Mouse (Mus musculus) heart, postnatal 0 days (tissue): ENCODE data around the gene Slc4a11. TPM values are rescaled to one million over a fixed set of nuclear protein-coding genes. Genes with fewer than 3 reads are reported as not detected.

Experiments
- ATAC-seq: fragments of 200-750 bp; cut with Nextera tagmentation; 2 replicates; pipeline ENCODE4 v1.8.0; 2017; ENCODE audit warnings: low read depth, moderate number of reproducible peaks, moderate library complexity; ENCODE audit not compliant: insufficient read depth
- DNase-seq: peaks from one replicate; pipeline ENCODE4 v3.0.0-alpha.2; 2016; ENCODE audit warnings: low spot score
- H3K27ac ChIP-seq: fragments of 300-500 bp; sonication (generic); 2 replicates; pipeline ENCODE4 v1.5.1; 2014; ENCODE audit warnings: low read depth, mild to moderate bottlenecking
- H3K27me3 ChIP-seq: fragments of 300-500 bp; sonication (generic); 2 replicates; pipeline ENCODE4 v1.6.1; 2014; ENCODE audit warnings: low read length, mixed read lengths; ENCODE audit not compliant: control insufficient read depth, insufficient read depth
- H3K36me3 ChIP-seq: fragments of 300-500 bp; sonication (generic); replicated peaks from 2 replicates; pipeline ENCODE4 v1.6.1; 2014; ENCODE audit warnings: low read length, mixed read lengths; ENCODE audit not compliant: control insufficient read depth, insufficient read depth
- H3K4me1 ChIP-seq: fragments of 300-500 bp; sonication (generic); 2 replicates; pipeline ENCODE4 v1.6.1; 2014; ENCODE audit warnings: antibody characterized with exemption; ENCODE audit not compliant: control insufficient read depth, insufficient read depth
- H3K4me2 ChIP-seq: fragments of 300-500 bp; sonication (generic); 2 replicates; pipeline ENCODE4 v1.6.1; 2014; ENCODE audit warnings: low read depth, mild to moderate bottlenecking, low read length, moderate library complexity
- H3K4me3 ChIP-seq: fragments of 300-500 bp; sonication (generic); 2 replicates; pipeline ENCODE4 v1.5.1; 2014; ENCODE audit warnings: low read depth, low read length
- H3K9ac ChIP-seq: fragments of 300-500 bp; sonication (generic); replicated peaks from 2 replicates; pipeline ENCODE4 v1.6.1; 2014; ENCODE audit warnings: low read depth, low read length, mixed read lengths
- H3K9me3 ChIP-seq: fragments of 300-500 bp; sonication (generic); replicated peaks from 2 replicates; pipeline ENCODE4 v1.6.1; 2016; ENCODE audit warnings: low read length; ENCODE audit not compliant: control insufficient read depth
- CTCF ChIP-seq: IDR thresholded peaks from 2 replicates; pipeline ENCODE4 v1.5.1; 2016; ENCODE audit warnings: antibody characterized with exemption, control low read depth, low read depth
- EP300 ChIP-seq: IDR thresholded peaks from 2 replicates; pipeline ENCODE4 v1.6.1; 2016; ENCODE audit warnings: antibody characterized with exemption, low read depth
- WGBS: fragments of 180-500 bp; shearing (Covaris S2); extraction: QIAGEN DNeasy Blood & Tissue Kit; methylation state at CpG from one replicate; pipeline ENCODE4 v1.1.7; 2014; 5-methylcytosine and 5-hydroxymethylcytosine counted together
- polyA plus RNA-seq: library from polyadenylated mRNA; unstranded; fragments of >200 nt; fragmentation: Nextera tagmentation; extraction: Ambion mirVana; gene quantifications from 2 replicates; pipeline ENCODE4 v1.2.1, GENCODE M21; 2015
- total RNA-seq: library from RNA; depleted of rRNA; stranded (reverse); fragments of >200 nt; gene quantifications from 2 replicates; pipeline ENCODE4 v1.2.3, GENCODE M21; 2014; ENCODE audit warnings: low replicate concordance

The Slc4a11 gene
- total and polyA plus RNA-seq, 2 experiments from 2014 or later: 0.07 to 0.99 TPM

DNA sequence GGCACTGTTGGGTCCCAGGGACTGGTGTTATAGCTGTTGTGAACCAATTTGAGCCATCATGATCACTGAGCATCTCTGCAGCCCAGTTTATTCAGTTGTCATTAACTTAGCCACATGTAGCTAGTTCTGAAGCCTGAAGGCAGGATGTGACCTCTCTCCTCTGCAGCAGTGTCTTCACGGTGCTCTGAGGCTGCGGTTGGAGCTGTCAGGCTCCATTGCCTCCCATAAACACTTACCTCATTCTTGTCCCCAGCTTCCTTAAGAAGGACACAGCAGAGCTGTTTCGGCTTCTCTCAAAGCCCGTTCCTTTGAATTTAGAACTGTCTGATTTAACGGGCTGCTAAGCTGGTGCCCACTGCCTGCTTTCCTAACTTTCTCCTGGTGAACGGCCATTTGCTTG is 17.4 kb downstream of the Slc4a11 start:
- Histone ChIP-seq H3K4me2 (no peak overlapping the region), H3K36me3 (peaks cover 85% of the 10 kb centered on the region), H3K4me3 (no peak overlapping the region), H3K4me1 (no peaks in the 10 kb centered on the region), H3K9ac (no peak overlapping the region), H3K27ac (no peak overlapping the region), H3K9me3 (no peaks in the 10 kb centered on the region), H3K27me3 (no peaks in the 10 kb centered on the region)
- no peak for ATAC-seq
- no peak for DNase-seq
- no peak for TF ChIP-seq CTCF
- TF ChIP-seq EP300: no peak
- 94% methylated on average over 6 of the region's 6 CpGs for WGBS

DNA sequence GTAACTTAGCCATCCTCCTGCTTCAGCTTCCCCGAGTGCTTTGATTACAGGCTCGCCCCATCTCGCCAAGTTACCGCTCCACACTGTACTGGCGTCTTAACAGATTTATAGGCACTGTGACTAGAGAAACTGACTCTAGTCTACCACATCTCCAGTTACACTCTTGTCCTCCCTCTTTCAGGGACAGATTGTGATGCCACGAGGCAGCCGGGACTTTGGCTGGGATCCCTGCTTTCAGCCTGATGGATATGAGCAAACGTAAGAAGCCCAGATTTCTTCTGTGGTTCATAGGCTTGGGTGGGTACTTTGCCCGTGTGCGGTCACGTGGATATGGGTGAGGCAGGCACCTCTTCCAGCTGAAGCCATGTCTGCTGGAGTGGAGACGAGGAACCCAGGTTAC is 18.2 kb downstream of the Slc4a11 start:
- no peak overlapping the region for H3K9ac ChIP-seq
- no peak overlapping the region for H3K27ac ChIP-seq
- H3K27me3 ChIP-seq: no peaks in the 10 kb centered on the region
- DNase-seq (no peak), ATAC-seq (no peak)
- no peaks in the 10 kb centered on the region for H3K9me3 ChIP-seq
- TF ChIP-seq EP300: no peak
- TF ChIP-seq CTCF: no peak
- H3K36me3 ChIP-seq: peaks cover 93% of the 10 kb centered on the region
- H3K4me2 ChIP-seq: no peak overlapping the region
- 94% methylated on average over 12 of the region's 12 CpGs for WGBS
- no peak overlapping the region for H3K4me3 ChIP-seq
- H3K4me1 ChIP-seq: no peaks in the 10 kb centered on the region

DNA sequence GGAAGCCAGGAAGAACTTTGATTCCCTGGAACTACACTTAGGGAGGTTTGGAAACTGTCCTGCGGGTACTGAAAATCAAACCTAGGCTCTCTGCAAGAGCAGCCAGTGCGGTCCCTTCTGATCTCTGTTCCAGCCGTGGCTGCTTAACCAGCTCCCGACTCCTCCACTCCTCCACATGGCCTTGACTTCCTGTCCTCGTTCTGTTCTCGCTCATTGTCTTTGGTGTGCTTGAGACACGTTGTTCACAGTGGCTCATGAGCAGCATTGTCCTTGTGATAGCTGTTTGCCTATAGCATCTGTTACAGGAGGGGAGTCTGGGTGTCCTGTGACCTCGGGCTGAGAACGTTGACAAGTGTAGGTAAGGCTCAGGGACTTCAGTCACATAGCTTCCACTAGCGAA is 20.1 kb downstream of the Slc4a11 start:
- ATAC-seq (no peak), DNase-seq (no peak)
- no peaks in the 10 kb centered on the region for H3K27me3 ChIP-seq
- no peak overlapping the region for H3K4me2 ChIP-seq
- no peaks in the 10 kb centered on the region for H3K4me1 ChIP-seq
- WGBS: 65% methylated on average over 10 of the region's 10 CpGs
- H3K9ac ChIP-seq: no peak overlapping the region
- H3K36me3 ChIP-seq: peaks cover 94% of the 10 kb centered on the region
- no peak overlapping the region for H3K27ac ChIP-seq
- TF ChIP-seq CTCF (no peak), EP300 (no peak)
- no peaks in the 10 kb centered on the region for H3K9me3 ChIP-seq
- H3K4me3 ChIP-seq: no peak overlapping the region

DNA sequence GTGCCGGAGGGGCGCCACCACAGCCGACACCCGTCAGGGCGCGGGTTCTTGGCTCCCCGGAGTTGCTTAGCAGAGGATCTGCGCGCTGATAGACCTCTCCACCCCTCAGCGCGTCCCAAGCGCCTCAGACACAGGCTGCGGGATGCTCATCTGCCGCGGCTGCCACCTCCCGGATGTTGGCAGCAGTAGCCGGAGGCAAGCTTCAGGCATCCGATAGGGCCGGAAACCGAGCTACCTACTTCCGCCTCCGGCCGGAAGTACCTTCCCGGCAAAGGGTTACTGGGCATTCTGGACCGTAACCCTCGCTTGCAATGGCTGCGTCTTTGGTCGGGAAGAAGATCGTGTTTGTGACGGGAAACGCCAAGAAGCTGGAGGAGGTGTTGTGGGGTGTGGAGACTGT is 29.8 kb downstream of the Slc4a11 start, which contains the start of gene Itpa:
TSS of gene Itpa (plus strand) at position 52 of the 400 bp plus-strand sequence.
- Histone ChIP-seq H3K27ac (peak within 1 kb of the TSS; percentile 68), H3K36me3 (peaks cover 12% of the 10 kb centered on the region), H3K4me2 (peak within 1 kb of the TSS; percentile 79), H3K9me3 (no peaks in the 10 kb centered on the region), H3K4me1 (peaks cover 14% of the 10 kb centered on the region), H3K9ac (peak within 1 kb of the TSS; percentile 44), H3K4me3 (peak within 1 kb of the TSS; percentile 61), H3K27me3 (no peaks in the 10 kb centered on the region)
- under 1% methylated on average over 31 of the region's 31 CpGs for WGBS
- DNase-seq (peak; percentile 77), ATAC-seq (peak; percentile 45)
- TF ChIP-seq CTCF (peak; percentile 53), EP300 (peak; percentile 74; the same call in 1 of the 2 replicates)

DNA sequence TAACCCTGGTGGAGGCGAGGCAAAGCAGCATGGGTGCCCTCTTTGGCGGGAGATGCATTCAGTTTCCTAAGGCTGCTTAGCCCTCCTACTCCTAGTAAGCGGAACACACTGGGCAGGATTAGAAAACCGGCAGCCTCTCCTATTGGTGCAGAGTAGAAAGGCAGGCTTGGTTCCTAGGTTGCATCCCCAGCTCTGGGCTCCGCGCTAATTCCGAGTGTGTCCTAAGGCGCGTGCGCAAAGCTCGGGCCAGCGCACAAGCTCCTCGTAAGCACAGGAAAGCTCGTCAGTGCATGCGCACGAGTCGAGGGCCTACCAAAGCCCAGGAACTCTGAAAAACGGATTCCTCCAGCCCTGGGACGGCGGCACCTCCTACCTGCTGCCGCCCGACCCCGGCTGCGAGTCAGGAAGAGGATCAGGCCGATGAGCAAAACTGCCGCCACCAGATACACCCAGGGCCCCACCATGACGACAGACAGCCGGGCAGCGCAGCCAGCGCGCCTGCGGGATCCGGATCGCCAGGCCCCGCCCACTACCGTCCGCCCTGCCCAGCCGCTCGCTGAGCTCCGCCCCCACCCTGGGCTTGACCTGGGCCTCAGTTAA is 33.1 kb downstream of the Slc4a11 start, which contains the start of gene Ddrgk1:
TSS of gene Ddrgk1 (minus strand) at position 558 of the 600 bp plus-strand sequence.
- H3K9ac ChIP-seq: peak within 1 kb of the TSS; percentile 78
- H3K36me3 ChIP-seq: peaks cover 28% of the 10 kb centered on the region
- TF ChIP-seq CTCF (peak; percentile 19), EP300 (no peak)
- ATAC-seq (peak; percentile 96), DNase-seq (peak; percentile 94)
- H3K4me1 ChIP-seq: peaks cover 14% of the 10 kb centered on the region
- WGBS: under 1% methylated on average over 40 of the region's 40 CpGs
- H3K4me3 ChIP-seq: peak within 1 kb of the TSS; percentile 63
- H3K27ac ChIP-seq: peak within 1 kb of the TSS; percentile 98
- H3K9me3 ChIP-seq: no peaks in the 10 kb centered on the region
- H3K4me2 ChIP-seq: peak within 1 kb of the TSS; percentile 54
- no peaks in the 10 kb centered on the region for H3K27me3 ChIP-seq
